Mouse (Mus musculus): ENCODE results near the gene Ccl5. TPM values are rescaled to one million over a fixed set of nuclear protein-coding genes. Genes with fewer than 3 reads are reported as not detected.

Gene Ccl5
- polyA plus RNA-seq (2012; rRNA removed; ENCODE audit: low replicate concordance), result 640 and 1,485 TPM in 2 replicates

GRCm38 (mm10) chr11:83530360-83530759 is at the start of gene Ccl5:
TSS of gene Ccl5 (minus strand) at chr11:83530518.

GRCm38 (mm10) chr11:83578186-83578760 is 48.0 kb upstream of the Ccl5 start, which contains the start of gene Ccl9:
TSS of gene Ccl9 (minus strand) at chr11:83578636.

DNA sequence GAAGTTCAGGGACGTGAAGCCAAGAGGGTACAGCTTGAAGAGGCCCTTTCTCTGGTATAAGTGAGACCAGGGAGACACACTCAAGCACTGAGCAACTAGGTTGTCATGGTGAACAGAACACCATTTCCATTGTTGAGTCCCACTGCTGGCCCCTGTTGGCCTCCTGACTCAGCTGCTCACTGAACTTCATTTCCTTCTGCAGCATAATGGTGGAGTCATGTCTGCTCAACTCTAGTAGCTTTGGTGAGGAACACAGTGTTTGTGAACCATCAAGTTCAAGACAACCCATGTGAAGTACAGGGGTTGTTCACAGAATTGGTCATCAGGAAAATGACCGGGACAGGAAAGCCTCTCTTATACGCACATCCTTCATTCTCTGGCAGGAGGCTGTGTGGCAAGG is 8.2 kb downstream of the Ccl5 start, which contains the start of gene Heatr9:
TSS of gene Heatr9 (minus strand) at position 101 of the 400 bp plus-strand sequence.

Other genes with a start within 250 kb of the Ccl5 start
- not detected in 2 replicates for gene Slfn14, start 243.8 kb downstream of the Ccl5 start, polyA plus RNA-seq (2012; rRNA removed; ENCODE audit: low replicate concordance)
- 26.6 and 43.4 TPM in 2 replicates for gene Ap2b1, start 231.5 kb downstream of the Ccl5 start, polyA plus RNA-seq (2012; rRNA removed; ENCODE audit: low replicate concordance)
- gene Pex12, start 227.9 kb downstream of the Ccl5 start, polyA plus RNA-seq (2012; rRNA removed; ENCODE audit: low replicate concordance), result 9.1 and 11.3 TPM in 2 replicates
- 0.68 and 0.70 TPM in 2 replicates for gene Rasl10b, start 121.4 kb downstream of the Ccl5 start, polyA plus RNA-seq (2012; rRNA removed; ENCODE audit: low replicate concordance)
- gene Gas2l2, start 101.1 kb downstream of the Ccl5 start, polyA plus RNA-seq (2012; rRNA removed; ENCODE audit: low replicate concordance), result 0.04 TPM in 1 of 2 replicates, not detected in the other
- gene 1700020L24Rik, start 92.8 kb downstream of the Ccl5 start, polyA plus RNA-seq (2012; rRNA removed; ENCODE audit: low replicate concordance), result 2.4 and 3.0 TPM in 2 replicates
- 16.7 and 33.4 TPM in 2 replicates for gene Mmp28, start 67.4 kb downstream of the Ccl5 start, polyA plus RNA-seq (2012; rRNA removed; ENCODE audit: low replicate concordance)
- gene Taf15, start 57.4 kb downstream of the Ccl5 start, polyA plus RNA-seq (2012; rRNA removed; ENCODE audit: low replicate concordance), result 4.1 and 5.1 TPM in 2 replicates
- gene Heatr9, start 8.3 kb downstream of the Ccl5 start, polyA plus RNA-seq (2012; rRNA removed; ENCODE audit: low replicate concordance), result 0.19 TPM in 2 replicates
- 8.7 and 25.6 TPM in 2 replicates for gene Ccl9, start 48.1 kb upstream of the Ccl5 start, polyA plus RNA-seq (2012; rRNA removed; ENCODE audit: low replicate concordance)
- gene Ccl6, start 62.6 kb upstream of the Ccl5 start, polyA plus RNA-seq (2012; rRNA removed; ENCODE audit: low replicate concordance), result 31.5 and 59.5 TPM in 2 replicates
- gene Rpl9-ps1, start 115.1 kb upstream of the Ccl5 start, polyA plus RNA-seq (2012; rRNA removed; ENCODE audit: low replicate concordance), result not detected in 2 replicates
- gene Ccl3, start 118.8 kb upstream of the Ccl5 start, polyA plus RNA-seq (2012; rRNA removed; ENCODE audit: low replicate concordance), result 3.1 and 4.3 TPM in 2 replicates
- 2.5 and 3.8 TPM in 2 replicates for gene Ccl4, start 132.1 kb upstream of the Ccl5 start, polyA plus RNA-seq (2012; rRNA removed; ENCODE audit: low replicate concordance)
- 10.6 and 42.5 TPM in 2 replicates for gene Wfdc17, start 173.5 kb upstream of the Ccl5 start, polyA plus RNA-seq (2012; rRNA removed; ENCODE audit: low replicate concordance)
- gene Wfdc18, start 178.5 kb upstream of the Ccl5 start, polyA plus RNA-seq (2012; rRNA removed; ENCODE audit: low replicate concordance), result 51.7 and 105 TPM in 2 replicates
- gene Wfdc21, start 216.4 kb upstream of the Ccl5 start, polyA plus RNA-seq (2012; rRNA removed; ENCODE audit: low replicate concordance), result 111 and 252 TPM in 2 replicates
- 21.8 and 25.4 TPM in 2 replicates for gene Heatr6, start 223.2 kb upstream of the Ccl5 start, polyA plus RNA-seq (2012; rRNA removed; ENCODE audit: low replicate concordance)